In the genomic region with DNA sequence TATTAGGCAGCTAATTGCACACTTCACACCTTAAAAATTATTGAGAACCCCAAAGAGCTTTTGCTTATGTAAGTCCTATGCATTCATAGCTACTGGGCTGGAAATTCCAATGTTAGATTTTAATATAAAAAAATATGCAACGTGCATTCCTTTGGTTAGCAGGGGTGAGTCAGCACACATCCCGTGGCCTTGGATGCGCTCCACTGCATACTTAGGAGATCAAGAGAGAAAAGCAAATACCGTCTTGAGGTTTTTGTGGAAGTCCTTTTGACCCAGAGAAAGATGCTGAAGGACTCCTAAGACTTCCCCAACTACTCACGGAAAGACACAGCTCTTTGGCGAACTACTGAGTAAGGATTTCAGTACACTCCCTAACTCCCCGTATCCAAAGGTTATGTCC, we compare ENCODE assay signal across 11 mouse cellular contexts. TPM values are rescaled to one million over a fixed set of nuclear protein-coding genes. Genes with fewer than 3 reads are reported as not detected.
DNase-seq lines count a peak whose midpoint lies in the region; ATAC-seq and TF ChIP-seq lines count a peak whose summit lies in the region.
"Had no signal": no experiment of that assay in that cellular context is flagged by ENCODE, and none has a peak within 500 bp of the region (broad histone marks: within the 10 kb centered on the region; RNA-seq: fewer than 3 reads in every experiment).

No protein-coding gene starts in this region.

- H3K4me3 ChIP-seq in lung, embryonic 14.5 days (ENCODE audit: low read depth, low read length), result no peak overlapping the region
- no peak overlapping the region for H3K4me3 ChIP-seq in kidney, adult 2 months (ENCODE audit: insufficient read depth, low read depth, low read length)
- H3K4me3 ChIP-seq in neural tube, embryonic 14.5 days (ENCODE audit: low read depth, low read length), result no peak overlapping the region
- no peak overlapping the region for H3K4me3 ChIP-seq in layer of hippocampus, adult 2 months

- H3K4me2 ChIP-seq in lung, embryonic 14.5 days, result peak overlapping the region; percentile 47; the same call in 1 of the 2 replicates
- 0 out of 2 replicates have a peak overlapping the region, but pooled peaks have one; percentile 38 for H3K4me2 ChIP-seq in neural tube, embryonic 14.5 days (ENCODE audit: low read depth, low read length)

- ATAC-seq in lung, embryonic 14.5 days (ENCODE audit: insufficient read depth), result no peak
- ATAC-seq in neural tube, embryonic 14.5 days (ENCODE audit: low read depth), result no peak; the same call in 1 of the 2 replicates

- no peaks in the 10 kb centered on the region for H3K4me1 ChIP-seq in lung, embryonic 14.5 days (ENCODE audit: insufficient read depth)
- H3K4me1 ChIP-seq in kidney, adult 2 months (ENCODE audit: control insufficient read depth, insufficient read depth, low read length), result peaks cover 14% of the 10 kb centered on the region; the same call in 1 of the 2 replicates
- H3K4me1 ChIP-seq in neural tube, embryonic 14.5 days (ENCODE audit: control insufficient read depth, insufficient read depth, low read length), result no peaks in the 10 kb centered on the region
- H3K4me1 ChIP-seq: heart, embryonic 10.5 days; limb, embryonic 12.5 days had no signal

- no peaks in the 10 kb centered on the region for H3K36me3 ChIP-seq in lung, embryonic 14.5 days (ENCODE audit: insufficient read depth)
- no peaks in the 10 kb centered on the region for H3K36me3 ChIP-seq in kidney, adult 2 months (ENCODE audit: control insufficient read depth, insufficient read depth, low read length)
- no peaks in the 10 kb centered on the region for H3K36me3 ChIP-seq in neural tube, embryonic 14.5 days (ENCODE audit: control insufficient read depth, insufficient read depth, low read length)
- H3K36me3 ChIP-seq: heart, embryonic 10.5 days; limb, embryonic 12.5 days had no signal

- H3K27me3 ChIP-seq in lung, embryonic 14.5 days (ENCODE audit: insufficient read depth, low read length), result no peaks in the 10 kb centered on the region
- no peaks in the 10 kb centered on the region for H3K27me3 ChIP-seq in kidney, adult 2 months (replicated peaks; ENCODE audit: control insufficient read depth, insufficient read depth, low read length)
- H3K27me3 ChIP-seq in neural tube, embryonic 14.5 days (ENCODE audit: control insufficient read depth, insufficient read depth, low read length), result no peaks in the 10 kb centered on the region
- H3K27me3 ChIP-seq: limb, embryonic 12.5 days had no signal

- 71% methylated on average over 7 of the region's 7 CpGs for WGBS in lung, embryonic 14.5 days
- WGBS in kidney, adult 2 months, result 37% methylated on average over 7 of the region's 7 CpGs
- WGBS in neural tube, embryonic 14.5 days, result 89% methylated on average over 7 of the region's 7 CpGs

- TF ChIP-seq POLR2A in kidney, adult 2 months (IDR thresholded peaks at IDR 0.05; ENCODE audit: low read depth, low read length), result no peak

- no peak for DNase-seq in lung, embryonic 14.5 days
- DNase-seq in lung, postnatal 4 days, result no peak
- DNase-seq in adrenal gland, postnatal 14 days, result peak; percentile 45
- DNase-seq in kidney, adult 2 months, result peak; percentile 36
- DNase-seq in left cerebral cortex, postnatal 10 days (ENCODE audit: extremely low spot score in 1 of 2, low spot score in 2 of 2), result no peak
- DNase-seq in layer of hippocampus, adult 2 months (ENCODE audit: low spot score in 2 of 2), result no peak
- DNase-seq: right cerebral cortex, adult 18-20 months; thymus, adult 18-20 months had no signal

- H3K9ac ChIP-seq in lung, embryonic 14.5 days, result no peak overlapping the region
- no peak overlapping the region for H3K9ac ChIP-seq in neural tube, embryonic 14.5 days (replicated peaks; ENCODE audit: low read depth, low read length)
- H3K9ac ChIP-seq: limb, embryonic 12.5 days had no signal

- no peak for TF ChIP-seq CTCF in lung, embryonic 14.5 days (IDR thresholded peaks at IDR 0.05; ENCODE audit: low read depth)
- no peak for TF ChIP-seq CTCF in kidney, adult 2 months (conservative IDR thresholded peaks at IDR 0.05; ENCODE audit: insufficient read depth, insufficient read length, low read depth, low read length)
- TF ChIP-seq CTCF in layer of hippocampus, adult 2 months (conservative IDR thresholded peaks at IDR 0.05), result no peak

- intact Hi-C loops in left cerebral cortex, postnatal 10 days (cut with DNase I), result loop anchor here (5.0 kb wide), 1 partner anchor 57 kb away; the partner anchor contains the start of gene C1s1

- H3K27ac ChIP-seq in lung, embryonic 14.5 days (ENCODE audit: low read depth), result no peak overlapping the region
- H3K27ac ChIP-seq in kidney, adult 2 months (ENCODE audit: insufficient read depth, low read depth, low read length), result peak overlapping the region; percentile 54
- peak overlapping the region; percentile 57 for H3K27ac ChIP-seq in neural tube, embryonic 14.5 days (ENCODE audit: low read depth, low read length)
- H3K27ac ChIP-seq in layer of hippocampus, adult 2 months, result no peak overlapping the region
- H3K27ac ChIP-seq: heart, embryonic 10.5 days; limb, embryonic 12.5 days had no signal

- no peaks in the 10 kb centered on the region for H3K9me3 ChIP-seq in lung, embryonic 14.5 days (ENCODE audit: low read depth, low read length)
- no peaks in the 10 kb centered on the region for H3K9me3 ChIP-seq in neural tube, embryonic 14.5 days (ENCODE audit: control insufficient read depth, low read length)
- H3K9me3 ChIP-seq: heart, embryonic 10.5 days; limb, embryonic 12.5 days had no signal

RNA-seq across cellular contexts. Expression of gene C1rl, which starts 8.1 kb away (rescaled TPM):
- polyA plus RNA-seq in lung, embryonic 14.5 days (2014; fragmentation: Nextera tagmentation; extraction: Ambion mirVana), result 0.66 and 0.78 TPM in 2 replicates
- 9.2 and 17.6 TPM in 2 replicates for total RNA-seq in adrenal gland, postnatal 14 days (2021)
- 14.2 and 14.3 TPM in 2 replicates for polyA plus RNA-seq in kidney, adult 2 months (2012; rRNA removed)
- 0.22 and 0.29 TPM in 2 replicates for polyA plus RNA-seq in neural tube, embryonic 14.5 days (2014; fragmentation: Nextera tagmentation; extraction: Ambion mirVana)
- total RNA-seq in left cerebral cortex, postnatal 10 days (2021), result under 1 TPM; 0.21 to 0.30 TPM
- total RNA-seq in layer of hippocampus, adult 2 months (2021), result under 1 TPM; 0.27 to 0.28 TPM

RNA-seq across cellular contexts. Expression of gene Clstn3, which starts 20.3 kb away (rescaled TPM):
- polyA plus RNA-seq in lung, embryonic 14.5 days (2014; fragmentation: Nextera tagmentation; extraction: Ambion mirVana), result 1.9 and 2.0 TPM in 2 replicates
- total RNA-seq in adrenal gland, postnatal 14 days (2021), result 87.3 and 118 TPM in 2 replicates
- polyA plus RNA-seq in kidney, adult 2 months (2012; rRNA removed), result 12.6 and 15.5 TPM in 2 replicates
- 90.4 and 96.1 TPM in 2 replicates for polyA plus RNA-seq in neural tube, embryonic 14.5 days (2014; fragmentation: Nextera tagmentation; extraction: Ambion mirVana)
- total RNA-seq in left cerebral cortex, postnatal 10 days (2021), result 100 to 1,000 TPM; 333 TPM
- total RNA-seq in layer of hippocampus, adult 2 months (2021), result 100 to 1,000 TPM; 265 to 268 TPM

RNA-seq across cellular contexts. Expression of gene C1ra, which starts 27.4 kb away (rescaled TPM):
- polyA plus RNA-seq in lung, embryonic 14.5 days (2014; fragmentation: Nextera tagmentation; extraction: Ambion mirVana), result 1.9 TPM in 2 replicates
- total RNA-seq in adrenal gland, postnatal 14 days (2021), result 34.4 and 39.6 TPM in 2 replicates
- polyA plus RNA-seq in kidney, adult 2 months (2012; rRNA removed), result 24.8 and 26.5 TPM in 2 replicates
- polyA plus RNA-seq in neural tube, embryonic 14.5 days (2014; fragmentation: Nextera tagmentation; extraction: Ambion mirVana), result 0.11 and 0.33 TPM in 2 replicates
- 1 to 10 TPM in 1 of 2 experiments, under 1 TPM in 1; 0.99 to 1.2 TPM for total RNA-seq in left cerebral cortex, postnatal 10 days (2021)
- under 1 TPM; 0.72 to 0.86 TPM for total RNA-seq in layer of hippocampus, adult 2 months (2021)

RNA-seq across cellular contexts. Expression of gene C1s1, which starts 57.3 kb away (rescaled TPM):
- polyA plus RNA-seq in lung, embryonic 14.5 days (2014; fragmentation: Nextera tagmentation; extraction: Ambion mirVana), result 0.64 and 1.2 TPM in 2 replicates
- total RNA-seq in adrenal gland, postnatal 14 days (2021), result 51.8 and 66.5 TPM in 2 replicates
- 34.0 and 38.1 TPM in 2 replicates for polyA plus RNA-seq in kidney, adult 2 months (2012; rRNA removed)
- 0.72 and 0.75 TPM in 2 replicates for polyA plus RNA-seq in neural tube, embryonic 14.5 days (2014; fragmentation: Nextera tagmentation; extraction: Ambion mirVana)
- 1 to 10 TPM; 1.2 to 2.0 TPM for total RNA-seq in left cerebral cortex, postnatal 10 days (2021)
- total RNA-seq in layer of hippocampus, adult 2 months (2021), result 1 to 10 TPM in 1 of 2 experiments, under 1 TPM in 1; 0.79 to 1.2 TPM

Comparison
In these comparisons a context has a peak if more than half of its experiments do, and no peak if none do; other contexts are left out.
1. DNase-seq: peak in adrenal gland, postnatal 14 days (single experiment) and kidney, adult 2 months (single experiment); none in lung, embryonic 14.5 days (single experiment), lung, postnatal 4 days (0 of 2), left cerebral cortex, postnatal 10 days (0 of 2) and layer of hippocampus, adult 2 months (0 of 2).
2. H3K27ac ChIP-seq: peak in kidney, adult 2 months (single experiment) and neural tube, embryonic 14.5 days (single experiment); none in lung, embryonic 14.5 days (single experiment) and layer of hippocampus, adult 2 months (single experiment).
3. RNA of gene C1ra, which starts 27.4 kb away (total RNA-seq): 34.4 to 39.6 TPM in adrenal gland, postnatal 14 days; 0.99 to 1.2 TPM in left cerebral cortex, postnatal 10 days and 0.72 to 0.86 TPM in layer of hippocampus, adult 2 months; every median in the first group is over 10 times any median in the second.